Mouse (Mus musculus): ENCODE data around the gene Col6a2.

Col6a2 gene

GRCm38 (mm10) chr10:76636601-76637000, 13.2 kb upstream of the Col6a2 start:
- DNase-seq (ENCODE audit: low read depth, low spot score) = no peak

GRCm38 (mm10) chr10:76636026-76636425, 12.6 kb upstream of the Col6a2 start:
- DNase-seq (ENCODE audit: low read depth, low spot score) = no peak

GRCm38 (mm10) chr10:76634584-76634983, 11.2 kb upstream of the Col6a2 start:
- DNase-seq (ENCODE audit: low read depth, low spot score) = no peak

GRCm38 (mm10) chr10:76634094-76634571, 10.7 kb upstream of the Col6a2 start:
- no peak for DNase-seq (ENCODE audit: low read depth, low spot score)

GRCm38 (mm10) chr10:76632630-76633029, 9.2 kb upstream of the Col6a2 start:
- DNase-seq (ENCODE audit: low read depth, low spot score) = no peak

GRCm38 (mm10) chr10:76630657-76631056, 7.2 kb upstream of the Col6a2 start:
- no peak for DNase-seq (ENCODE audit: low read depth, low spot score)

- no peak for DNase-seq (ENCODE audit: low read depth, low spot score)
These were observed 4.3 kb upstream of the Col6a2 start for GRCm38 (mm10) chr10:76627714-76628113.

GRCm38 (mm10) chr10:76624903-76625302, 1.5 kb upstream of the Col6a2 start:
- no peak for DNase-seq (ENCODE audit: low read depth, low spot score)

GRCm38 (mm10) chr10:76623734-76624133, 304 bp upstream of the Col6a2 start:
- DNase-seq (ENCODE audit: low read depth, low spot score) = no peak

GRCm38 (mm10) chr10:76622411-76622810, 1.0 kb downstream of the Col6a2 start:
- DNase-seq (ENCODE audit: low read depth, low spot score) = no peak

GRCm38 (mm10) chr10:76612473-76612872, 11.0 kb downstream of the Col6a2 start:
- no peak for DNase-seq (ENCODE audit: low read depth, low spot score)

- DNase-seq (ENCODE audit: low read depth, low spot score) = no peak
These were observed 20.7 kb downstream of the Col6a2 start for GRCm38 (mm10) chr10:76602690-76603089.

GRCm38 (mm10) chr10:76596338-76596737, 27.1 kb downstream of the Col6a2 start:
- DNase-seq (ENCODE audit: low read depth, low spot score) = no peak

- DNase-seq (ENCODE audit: low read depth, low spot score) = no peak
These were observed 33.2 kb downstream of the Col6a2 start for GRCm38 (mm10) chr10:76590197-76590596.

GRCm38 (mm10) chr10:76586190-76586589, 37.2 kb downstream of the Col6a2 start:
- DNase-seq (ENCODE audit: low read depth, low spot score) = no peak

- DNase-seq (ENCODE audit: low read depth, low spot score) = no peak
These were observed 39.3 kb downstream of the Col6a2 start for GRCm38 (mm10) chr10:76584138-76584537.

- no peak for DNase-seq (ENCODE audit: low read depth, low spot score)
These were observed 46.5 kb downstream of the Col6a2 start for GRCm38 (mm10) chr10:76576920-76577319.

GRCm38 (mm10) chr10:76575374-76575773, 48.1 kb downstream of the Col6a2 start, which contains the start of gene Ftcd:
Gene Ftcd, plus strand, starts transcription at chr10:76575648.
- DNase-seq (ENCODE audit: low read depth, low spot score) = no peak

GRCm38 (mm10) chr10:76572151-76572550, 51.3 kb downstream of the Col6a2 start:
- DNase-seq (ENCODE audit: low read depth, low spot score) = no peak

GRCm38 (mm10) chr10:76571070-76571469, 52.4 kb downstream of the Col6a2 start:
- DNase-seq (ENCODE audit: low read depth, low spot score) = no peak

GRCm38 (mm10) chr10:76569996-76570685, 53.3 kb downstream of the Col6a2 start:
- no peak for DNase-seq (ENCODE audit: low read depth, low spot score)

- DNase-seq (ENCODE audit: low read depth, low spot score) = no peak
These were observed 61.5 kb downstream of the Col6a2 start, which contains the start of gene Spatc1l for GRCm38 (mm10) chr10:76561972-76562371. Gene Spatc1l, plus strand, starts transcription at chr10:76562272.

- DNase-seq (ENCODE audit: low read depth, low spot score) = no peak
These were observed 69.4 kb downstream of the Col6a2 start for GRCm38 (mm10) chr10:76554061-76554460.

GRCm38 (mm10) chr10:76551556-76551955, 71.9 kb downstream of the Col6a2 start:
- no peak for DNase-seq (ENCODE audit: low read depth, low spot score)
